Mouse (Mus musculus) liver, embryonic 14.5 days (tissue): Measurements from ENCODE around the gene Tango6. TPM values are rescaled to one million over a fixed set of nuclear protein-coding genes. Genes with fewer than 3 reads are reported as not detected.

Experiments used
- ATAC-seq: fragments of 200-750 bp; cut with Nextera tagmentation; 2 replicates; pipeline ENCODE4 v1.8.0; 2017; ENCODE audit warnings: moderate number of reproducible peaks, mild to moderate bottlenecking, moderate library complexity; ENCODE audit not compliant: insufficient read depth
- DNase-seq, 3 experiments: peaks; one replicate each; pipeline ENCODE4 v3.0.0-alpha.2; 2012 to 2013; ENCODE audit warnings: low read depth in 3 of 3, low spot score in 3 of 3
- H3K27ac ChIP-seq: fragments of 300-500 bp; sonication (generic); 2 replicates; pipeline ENCODE4 v1.5.1; 2014; ENCODE audit warnings: moderate library complexity, mild to moderate bottlenecking, control low read depth, inconsistent platforms
- H3K27me3 ChIP-seq: fragments of 300-500 bp; sonication (generic); 2 replicates; pipeline ENCODE4 v1.6.1; 2014; ENCODE audit warnings: mild to moderate bottlenecking, low read length, moderate library complexity; ENCODE audit not compliant: control insufficient read depth, insufficient read depth
- H3K36me3 ChIP-seq: fragments of 300-500 bp; sonication (generic); replicated peaks from 2 replicates; pipeline ENCODE4 v1.6.1; 2014; ENCODE audit warnings: low read depth; ENCODE audit not compliant: control insufficient read depth, insufficient read depth
- H3K4me1 ChIP-seq, 2 experiments: fragments of 200-500 bp in 1 of 2; fragments of 300-500 bp in 1 of 2; sonication (generic) in 1 of 2; replicated peaks; 2 replicates each; pipeline ENCODE4 v1.6.1; 2012 to 2014; ENCODE audit warnings: antibody characterized with exemption in 1 of 2, inconsistent platforms in 1 of 2, low read length in 1 of 2; ENCODE audit not compliant: control insufficient read depth in 2 of 2, insufficient read depth in 2 of 2
- H3K4me2 ChIP-seq: fragments of 300-500 bp; sonication (generic); 2 replicates; pipeline ENCODE4 v1.6.1; 2014; ENCODE audit warnings: low read depth, mild to moderate bottlenecking, control low read depth, moderate library complexity
- H3K4me3 ChIP-seq, 2 experiments: fragments of 200-500 bp in 1 of 2; fragments of 300-500 bp in 1 of 2; sonication (generic) in 1 of 2; 2 replicates each; pipeline ENCODE4 v1.5.1; 2012 to 2014; ENCODE audit warnings: low read depth in 2 of 2, low read length in 2 of 2, mild to moderate bottlenecking in 2 of 2, control low read depth in 1 of 2, inconsistent platforms in 1 of 2, moderate library complexity in 1 of 2; ENCODE audit not compliant: insufficient read depth in 1 of 2
- H3K9ac ChIP-seq: fragments of 300-500 bp; sonication (generic); replicated peaks from 2 replicates; pipeline ENCODE4 v1.6.1; 2014; ENCODE audit warnings: mild to moderate bottlenecking, control low read depth, moderate library complexity
- H3K9me3 ChIP-seq: fragments of 300-500 bp; sonication (generic); 2 replicates; pipeline ENCODE4 v1.6.1; 2016; ENCODE audit warnings: low read length, mixed read lengths; ENCODE audit not compliant: control insufficient read depth
- CTCF ChIP-seq: IDR thresholded peaks from 2 replicates; pipeline ENCODE4 v1.5.1; 2016; ENCODE audit warnings: antibody characterized with exemption, low read depth, control low read depth
- EP300 ChIP-seq: IDR thresholded peaks from 2 replicates; pipeline ENCODE4 v1.6.1; 2016; ENCODE audit warnings: antibody characterized with exemption, low read depth
- WGBS: fragments of 180-500 bp; shearing (Covaris S2); extraction: QIAGEN DNeasy Blood & Tissue Kit; methylation state at CpG from one replicate; pipeline ENCODE4 v1.1.7; 2014; ENCODE audit not compliant: insufficient replicate concordance; 5-methylcytosine and 5-hydroxymethylcytosine counted together
- polyA plus RNA-seq, 2 experiments: library from polyadenylated mRNA; depleted of rRNA in 1 of 2; stranded (reverse) in 1 of 2; unstranded in 1 of 2; fragments of >200 nt; fragmentation: Nextera tagmentation in 1 of 2; extraction: Ambion mirVana in 1 of 2; gene quantifications; 2 replicates each; pipeline versions ENCODE4 v1.2.1 to v1.2.3; 2012 to 2014

Tango6 gene
- polyA plus RNA-seq, 2 experiments: 1.7 to 2.6 TPM

DNA sequence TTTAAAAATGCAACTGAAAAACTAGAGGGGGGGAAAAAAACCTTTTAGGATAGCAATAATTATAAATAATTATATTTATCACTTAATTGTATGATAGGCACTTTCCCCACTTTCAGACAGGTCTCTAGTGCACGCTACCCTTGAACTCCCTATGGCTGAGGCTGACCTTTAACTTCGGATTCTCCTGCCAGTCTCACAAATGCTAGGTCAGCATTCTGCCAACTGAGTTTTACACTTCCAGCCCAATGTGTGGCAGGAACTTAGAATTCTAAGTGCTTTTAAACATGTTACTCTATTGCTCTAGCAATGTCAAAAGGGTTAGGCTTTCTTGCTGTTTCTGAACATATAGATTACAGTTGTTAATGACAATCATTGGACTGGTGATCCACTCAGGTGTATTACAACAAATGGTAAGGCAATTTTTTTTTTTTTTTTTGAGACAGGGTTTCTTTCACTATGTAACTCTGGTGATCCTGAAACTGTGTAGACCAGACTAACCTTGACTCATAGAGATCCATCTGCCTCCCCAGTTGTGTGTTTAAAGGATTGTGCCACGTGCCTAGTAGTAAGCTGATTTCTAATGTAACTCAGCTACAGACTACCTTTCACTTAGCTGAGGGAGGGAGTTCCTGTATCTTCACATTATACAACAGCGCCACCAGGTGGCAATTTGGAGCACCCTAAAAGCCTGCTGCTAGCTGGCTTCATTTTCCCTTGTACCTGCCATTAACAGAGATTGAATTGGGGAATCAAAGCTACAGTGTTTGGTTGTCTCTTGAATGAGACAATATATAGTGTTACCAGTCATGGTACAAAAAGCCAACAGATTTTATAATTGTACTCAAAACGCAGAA lies 204.7 kb downstream of the Tango6 start:
- peaks cover 22% of the 10 kb centered on the region for H3K36me3 ChIP-seq
- DNase-seq: peak; percentile 52 to 64 (median 59)
- WGBS: 39% methylated on average over 5 of the region's 5 CpGs
- no peak overlapping the region for H3K9ac ChIP-seq
- peaks cover 3 to 5% of the 10 kb centered on the region in 2 experiments for H3K4me1 ChIP-seq
- no peak overlapping the region for H3K4me3 ChIP-seq
- no peaks in the 10 kb centered on the region for H3K9me3 ChIP-seq
- no peaks in the 10 kb centered on the region for H3K27me3 ChIP-seq
- TF ChIP-seq CTCF (peak; percentile 77), EP300 (no peak)
- 0 out of 2 replicates have a peak, but pooled peaks have one; percentile 41 for ATAC-seq
- no peak overlapping the region for H3K4me2 ChIP-seq
- no peak overlapping the region for H3K27ac ChIP-seq

DNA sequence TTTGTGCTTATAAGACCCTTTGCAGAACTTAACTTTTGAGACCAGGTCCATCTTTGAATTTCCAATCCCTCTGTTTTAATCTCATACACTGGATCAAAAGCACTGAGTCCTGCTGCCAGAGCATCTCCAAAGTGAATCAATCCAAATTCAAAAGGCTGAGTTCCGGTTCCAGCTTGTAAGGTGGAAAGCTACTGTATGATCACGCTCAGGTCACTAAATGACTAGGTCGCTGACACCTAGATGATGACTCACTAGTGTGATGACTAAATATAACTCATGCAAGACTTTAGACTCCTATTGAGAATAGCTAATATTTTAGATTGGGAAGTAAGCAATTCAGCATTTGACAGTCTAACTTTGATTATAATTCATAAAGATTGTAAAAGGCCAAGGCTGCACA lies 205.9 kb downstream of the Tango6 start:
- Histone ChIP-seq H3K4me3 (no peak overlapping the region), H3K4me2 (no peak overlapping the region), H3K36me3 (peaks cover 17% of the 10 kb centered on the region), H3K4me1 (peaks cover 3 to 5% of the 10 kb centered on the region in 2 experiments), H3K27ac (no peak overlapping the region), H3K27me3 (no peaks in the 10 kb centered on the region), H3K9me3 (no peaks in the 10 kb centered on the region), H3K9ac (no peak overlapping the region)
- 78% methylated on average over 3 of the region's 3 CpGs for WGBS
- no peak for ATAC-seq
- TF ChIP-seq CTCF (no peak), EP300 (no peak)
- DNase-seq: no peak

DNA sequence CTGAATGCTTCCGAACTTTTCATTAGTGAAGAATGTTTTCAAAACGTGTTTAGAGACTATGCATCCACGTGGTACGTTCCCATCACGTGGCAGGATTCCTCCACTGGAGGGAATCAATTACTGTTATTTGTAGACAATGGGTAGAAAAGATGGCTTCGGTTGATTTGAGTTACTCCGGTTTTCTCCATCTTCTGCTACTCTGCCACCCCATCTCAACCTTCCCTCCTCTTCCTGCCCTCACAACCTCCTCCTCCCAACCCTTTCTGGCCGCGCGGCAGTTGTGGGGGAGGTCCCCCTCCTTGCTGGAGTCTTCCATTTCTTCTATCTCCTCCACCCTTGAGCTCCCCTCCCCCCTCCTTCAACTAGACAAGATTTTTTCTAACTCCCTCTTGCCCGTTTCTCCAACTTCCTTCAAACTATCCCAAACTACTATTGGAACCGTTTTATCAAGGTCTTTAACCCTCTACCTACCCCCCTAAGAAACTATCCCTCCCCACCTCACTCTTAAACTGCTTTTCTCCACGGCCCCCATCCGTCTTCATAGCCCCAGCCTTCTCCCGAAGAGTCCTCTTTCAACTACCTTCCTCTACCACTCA lies 209.4 kb downstream of the Tango6 start:
- no peak; the same call in 1 of the 2 replicates for ATAC-seq
- peaks cover 7 to 8% of the 10 kb centered on the region in 2 experiments for H3K4me1 ChIP-seq

DNA sequence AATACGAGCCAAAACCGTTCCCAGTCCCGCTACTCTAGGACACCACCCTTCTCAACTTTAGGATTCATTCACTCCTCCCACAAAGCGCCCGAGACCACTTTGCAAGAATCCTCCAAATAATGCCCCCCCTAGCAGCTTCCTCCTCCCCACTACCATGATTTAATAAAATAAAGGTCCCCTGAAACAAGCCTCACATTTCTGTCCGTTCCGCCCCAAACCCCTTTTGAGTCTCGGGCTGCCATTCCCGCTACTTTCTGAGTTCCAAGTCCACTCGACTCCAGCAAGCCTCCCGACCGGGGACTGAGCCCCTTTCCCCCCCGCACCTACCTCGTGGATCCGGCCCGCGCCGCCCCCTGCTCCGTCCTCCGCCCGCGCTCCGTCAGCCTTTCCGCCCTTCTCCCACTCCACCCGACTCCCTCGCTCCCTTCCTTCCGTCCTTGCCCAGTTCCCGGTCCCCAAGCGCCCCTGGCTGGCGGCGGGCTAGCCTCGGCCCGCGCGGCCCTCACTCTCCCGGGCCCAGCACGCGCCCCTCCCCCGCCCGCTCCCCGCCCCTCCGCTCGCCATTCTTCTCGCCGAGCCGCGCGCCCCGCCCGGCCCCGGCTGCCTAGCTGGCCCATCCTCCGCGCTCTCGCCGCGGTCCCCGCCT lies 210.1 kb downstream of the Tango6 start:
- ATAC-seq (peak; percentile 80), DNase-seq (peak in 1 of 3 experiments; percentile 23)
- under 1% methylated on average over 57 of the region's 57 CpGs for WGBS
- no peaks in the 10 kb centered on the region for H3K27me3 ChIP-seq
- peak overlapping the region; percentile 71 to 92 for H3K4me3 ChIP-seq
- H3K9me3 ChIP-seq: no peaks in the 10 kb centered on the region
- peaks cover 19% of the 10 kb centered on the region for H3K36me3 ChIP-seq
- H3K4me1 ChIP-seq: peaks cover 7 to 8% of the 10 kb centered on the region in 2 experiments
- TF ChIP-seq EP300: no peak
- no peak for TF ChIP-seq CTCF
- peak overlapping the region; percentile 84 for H3K9ac ChIP-seq
- peak overlapping the region; percentile 12 for H3K27ac ChIP-seq
- H3K4me2 ChIP-seq: peak overlapping the region; percentile 87

More for the DNA sequence above, 209.4 kb downstream of the Tango6 start:
- Histone ChIP-seq H3K4me3 (peak overlapping the region; percentile 71 to 92), H3K27ac (peak overlapping the region; percentile 12), H3K27me3 (no peaks in the 10 kb centered on the region), H3K9ac (peak overlapping the region; percentile 84), H3K36me3 (peaks cover 14% of the 10 kb centered on the region), H3K9me3 (no peaks in the 10 kb centered on the region), H3K4me2 (peak overlapping the region; percentile 87)
- TF ChIP-seq EP300 (no peak), CTCF (no peak)
- DNase-seq: peak in 2 of 3 experiments; percentile 29 to 37
- 1% methylated on average over 15 of the region's 15 CpGs for WGBS
